Mouse (Mus musculus) hindbrain, embryonic 13.5 days (tissue): ENCODE measurements around the gene Lhfpl2. TPM values are rescaled to one million over a fixed set of nuclear protein-coding genes. Genes with fewer than 3 reads are reported as not detected.

Experiments
- ATAC-seq: fragments of 200-750 bp; cut with Nextera tagmentation; 2 replicates; pipeline ENCODE4 v1.8.0; 2017; ENCODE audit warnings: moderate TSS enrichment; ENCODE audit not compliant: low FRiP score
- H3K27ac ChIP-seq: fragments of 300-500 bp; sonication (generic); 2 replicates; pipeline ENCODE4 v1.5.1; 2015; ENCODE audit warnings: inconsistent platforms, mild to moderate bottlenecking, moderate library complexity
- H3K27me3 ChIP-seq: fragments of 300-500 bp; sonication (generic); 2 replicates; pipeline ENCODE4 v1.6.1; 2015; ENCODE audit warnings: mild to moderate bottlenecking, inconsistent platforms
- H3K36me3 ChIP-seq: fragments of 300-500 bp; sonication (generic); 2 replicates; pipeline ENCODE4 v1.6.1; 2015; ENCODE audit warnings: mild to moderate bottlenecking, inconsistent platforms
- H3K4me1 ChIP-seq: fragments of 300-500 bp; sonication (generic); replicated peaks from 2 replicates; pipeline ENCODE4 v1.6.1; 2015; ENCODE audit warnings: inconsistent platforms
- H3K4me2 ChIP-seq: fragments of 300-500 bp; sonication (generic); 2 replicates; pipeline ENCODE4 v1.6.1; 2015; ENCODE audit warnings: inconsistent platforms, mild to moderate bottlenecking, moderate library complexity
- H3K4me3 ChIP-seq: fragments of 300-500 bp; sonication (generic); 2 replicates; pipeline ENCODE4 v1.5.1; 2015; ENCODE audit warnings: mild to moderate bottlenecking, inconsistent platforms
- H3K9ac ChIP-seq: fragments of 300-500 bp; sonication (generic); 2 replicates; pipeline ENCODE4 v1.6.1; 2015; ENCODE audit warnings: mild to moderate bottlenecking, inconsistent platforms
- H3K9me3 ChIP-seq: fragments of 300-500 bp; sonication (generic); 2 replicates; pipeline ENCODE4 v1.6.1; 2016; ENCODE audit warnings: inconsistent platforms
- WGBS: fragments of 180-500 bp; shearing (Covaris S2); methylation state at CpG from one replicate; pipeline ENCODE4 v1.1.7; 2015; 5-methylcytosine and 5-hydroxymethylcytosine counted together
- polyA plus RNA-seq: library from polyadenylated mRNA; unstranded; fragments of >200 nt; fragmentation: Nextera tagmentation; extraction: Ambion mirVana; gene quantifications from 2 replicates; pipeline ENCODE4 v1.2.1, GENCODE M21; 2015

Lhfpl2 gene
- polyA plus RNA-seq, 1 experiment from 2014 or later: 18.4 TPM

- no peak overlapping the region for H3K27ac ChIP-seq
- no peaks in the 10 kb centered on the region for H3K36me3 ChIP-seq
- ATAC-seq: no peak
- no peak overlapping the region for H3K9ac ChIP-seq
- peaks cover 13% of the 10 kb centered on the region for H3K4me1 ChIP-seq
- H3K4me2 ChIP-seq: no peak overlapping the region
- WGBS: 89% methylated on average over 15 of the region's 15 CpGs
- no peaks in the 10 kb centered on the region for H3K27me3 ChIP-seq
- no peak overlapping the region for H3K4me3 ChIP-seq
- no peaks in the 10 kb centered on the region for H3K9me3 ChIP-seq
Observed at GRCm38 (mm10) chr13:94154512-94155296, 97.1 kb downstream of the Lhfpl2 start.

- H3K4me3 ChIP-seq: no peak overlapping the region
- H3K36me3 ChIP-seq: no peaks in the 10 kb centered on the region
- H3K4me1 ChIP-seq: peaks cover 13% of the 10 kb centered on the region
- H3K27me3 ChIP-seq: no peaks in the 10 kb centered on the region
- H3K27ac ChIP-seq: no peak overlapping the region
- H3K9me3 ChIP-seq: no peaks in the 10 kb centered on the region
- 49% methylated on average over 9 of the region's 9 CpGs for WGBS
- ATAC-seq: peak; percentile 83
- no peak overlapping the region for H3K4me2 ChIP-seq
- H3K9ac ChIP-seq: no peak overlapping the region
Observed at GRCm38 (mm10) chr13:94155657-94156429, 98.2 kb downstream of the Lhfpl2 start.

- no peak overlapping the region for H3K9ac ChIP-seq
- H3K27me3 ChIP-seq: no peaks in the 10 kb centered on the region
- no peak overlapping the region for H3K4me2 ChIP-seq
- no peak for ATAC-seq
- H3K9me3 ChIP-seq: no peaks in the 10 kb centered on the region
- H3K4me3 ChIP-seq: no peak overlapping the region
- 0 out of 2 replicates have a peak overlapping the region, but pooled peaks have one; percentile 9 for H3K27ac ChIP-seq
- no peaks in the 10 kb centered on the region for H3K36me3 ChIP-seq
- whole genome bisulfite sequencing: 63% methylated on average over 6 of the region's 6 CpGs
- peaks cover 13% of the 10 kb centered on the region for H3K4me1 ChIP-seq
Observed at GRCm38 (mm10) chr13:94158864-94159477, 101.4 kb downstream of the Lhfpl2 start.

GRCm38 (mm10) chr13:94159478-94160220, 102.1 kb downstream of the Lhfpl2 start:
- H3K27me3 ChIP-seq: no peaks in the 10 kb centered on the region
- H3K4me1 ChIP-seq: peaks cover 13% of the 10 kb centered on the region
- WGBS: 89% methylated on average over 7 of the region's 7 CpGs
- H3K36me3 ChIP-seq: no peaks in the 10 kb centered on the region
- H3K4me3 ChIP-seq: no peak overlapping the region
- H3K9me3 ChIP-seq: no peaks in the 10 kb centered on the region
- H3K27ac ChIP-seq: no peak overlapping the region
- ATAC-seq: no peak
- no peak overlapping the region for H3K4me2 ChIP-seq
- no peak overlapping the region for H3K9ac ChIP-seq

DNA sequence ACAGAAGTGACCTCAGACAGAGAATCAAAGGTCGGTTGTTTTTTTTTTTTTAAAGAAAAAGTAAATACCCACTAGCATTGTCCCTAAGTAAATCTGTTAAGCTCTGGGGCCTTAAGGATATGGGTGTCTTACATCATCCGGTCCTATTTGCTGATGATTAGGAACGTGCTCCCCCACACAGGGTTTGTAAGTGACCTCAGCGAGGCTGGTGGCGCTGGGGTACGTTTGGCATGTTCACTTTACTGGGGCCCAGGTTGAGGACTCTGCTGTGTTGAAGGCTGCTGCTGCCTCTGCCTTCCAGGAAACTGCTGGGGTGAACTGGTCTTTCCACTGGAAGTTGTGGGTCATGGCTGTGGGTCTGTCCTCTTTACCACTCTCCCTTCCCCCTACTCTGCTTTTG, 106.9 kb downstream of the Lhfpl2 start:
- 0 out of 2 replicates have a peak, but pooled peaks cover 5% of the 10 kb centered on the region for H3K4me1 ChIP-seq
- ATAC-seq: no peak
- H3K27me3 ChIP-seq: 0 out of 2 replicates have a peak, but pooled peaks cover 2% of the 10 kb centered on the region
- no peak overlapping the region for H3K9ac ChIP-seq
- no peaks in the 10 kb centered on the region for H3K9me3 ChIP-seq
- no peaks in the 10 kb centered on the region for H3K36me3 ChIP-seq
- H3K27ac ChIP-seq: no peak overlapping the region
- H3K4me3 ChIP-seq: no peak overlapping the region
- WGBS: 82% methylated on average over 6 of the region's 6 CpGs
- no peak overlapping the region for H3K4me2 ChIP-seq

GRCm38 (mm10) chr13:94168319-94168718, 110.7 kb downstream of the Lhfpl2 start:
- H3K4me2 ChIP-seq: no peak overlapping the region
- WGBS: 85% methylated on average over 5 of the region's 5 CpGs
- H3K36me3 ChIP-seq: no peaks in the 10 kb centered on the region
- H3K27ac ChIP-seq: no peak overlapping the region
- no peak overlapping the region for H3K9ac ChIP-seq
- no peak overlapping the region for H3K4me3 ChIP-seq
- H3K9me3 ChIP-seq: no peaks in the 10 kb centered on the region
- peaks cover 12% of the 10 kb centered on the region for H3K4me1 ChIP-seq
- ATAC-seq: no peak
- peaks cover 22% of the 10 kb centered on the region for H3K27me3 ChIP-seq

- 62% methylated on average over 6 of the region's 6 CpGs for WGBS
- no peak for ATAC-seq
- peaks cover 23% of the 10 kb centered on the region for H3K4me1 ChIP-seq
- H3K36me3 ChIP-seq: no peaks in the 10 kb centered on the region
- no peak overlapping the region for H3K9ac ChIP-seq
- H3K9me3 ChIP-seq: no peaks in the 10 kb centered on the region
- H3K27me3 ChIP-seq: peaks cover 22% of the 10 kb centered on the region
- H3K4me3 ChIP-seq: no peak overlapping the region
- no peak overlapping the region for H3K27ac ChIP-seq
- H3K4me2 ChIP-seq: no peak overlapping the region
Observed at GRCm38 (mm10) chr13:94169325-94169916, 111.8 kb downstream of the Lhfpl2 start.

GRCm38 (mm10) chr13:94171612-94172011, 114.0 kb downstream of the Lhfpl2 start:
- Histone ChIP-seq H3K36me3 (no peaks in the 10 kb centered on the region), H3K27ac (no peak overlapping the region), H3K4me3 (no peak overlapping the region), H3K4me2 (no peak overlapping the region), H3K27me3 (peaks cover 39% of the 10 kb centered on the region), H3K9ac (no peak overlapping the region), H3K9me3 (no peaks in the 10 kb centered on the region), H3K4me1 (peaks cover 36% of the 10 kb centered on the region)
- 45% methylated on average over 5 of the region's 5 CpGs for WGBS
- no peak for ATAC-seq

DNA sequence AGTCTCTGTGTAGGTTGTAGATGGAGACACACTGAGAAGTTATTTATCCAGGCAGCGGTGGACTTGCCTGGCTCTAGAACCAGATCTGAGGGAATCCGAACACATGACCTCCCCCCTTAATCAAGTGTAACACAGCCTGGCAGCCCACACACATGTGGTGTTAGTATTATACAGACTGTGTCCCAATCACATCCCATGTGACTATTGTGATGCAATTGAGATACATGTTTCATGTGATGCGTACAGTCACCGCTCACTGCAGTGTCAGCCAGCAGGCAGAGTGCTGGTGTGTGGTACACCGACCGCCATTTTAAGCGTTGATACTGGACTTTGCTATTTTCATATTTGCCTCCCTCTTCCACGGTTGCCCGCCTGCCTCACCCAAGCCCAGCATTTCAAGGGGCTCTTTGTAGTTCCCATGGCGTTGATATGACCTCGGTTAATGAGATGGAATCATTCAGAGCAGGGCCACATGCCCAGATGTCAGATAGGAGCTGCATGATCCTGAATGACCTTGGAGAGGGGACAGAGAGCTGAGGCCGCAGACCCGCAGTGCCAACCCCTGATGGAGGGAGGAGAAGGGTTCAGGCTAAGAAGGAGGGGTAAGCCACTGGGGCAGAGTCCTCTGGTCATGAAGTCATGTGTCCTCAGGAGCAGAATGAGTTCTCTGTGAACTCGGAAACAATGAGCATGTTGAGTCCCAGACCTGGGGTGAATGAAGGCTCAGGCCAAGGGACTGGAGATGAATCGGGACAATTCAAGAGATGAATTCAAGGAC, 115.1 kb downstream of the Lhfpl2 start:
- no peak overlapping the region for H3K27ac ChIP-seq
- no peak overlapping the region for H3K4me3 ChIP-seq
- H3K36me3 ChIP-seq: no peaks in the 10 kb centered on the region
- peaks cover 36% of the 10 kb centered on the region for H3K4me1 ChIP-seq
- H3K9ac ChIP-seq: no peak overlapping the region
- ATAC-seq: peak; percentile 19; the same call in 1 of the 2 replicates
- H3K27me3 ChIP-seq: peaks cover 43% of the 10 kb centered on the region
- WGBS: 76% methylated on average over 15 of the region's 15 CpGs
- no peaks in the 10 kb centered on the region for H3K9me3 ChIP-seq
- H3K4me2 ChIP-seq: no peak overlapping the region; the same call in 1 of the 2 replicates

- no peaks in the 10 kb centered on the region for H3K9me3 ChIP-seq
- H3K9ac ChIP-seq: peak overlapping the region; percentile 74
- 2% methylated on average over 55 of the region's 55 CpGs for WGBS
- H3K27ac ChIP-seq: no peak overlapping the region
- H3K4me1 ChIP-seq: peaks cover 45% of the 10 kb centered on the region
- peak; percentile 57 for ATAC-seq
- peaks cover 43% of the 10 kb centered on the region for H3K27me3 ChIP-seq
- peak overlapping the region; percentile 51 for H3K4me3 ChIP-seq
- no peaks in the 10 kb centered on the region for H3K36me3 ChIP-seq
- H3K4me2 ChIP-seq: peak overlapping the region; percentile 95
Observed at GRCm38 (mm10) chr13:94173633-94174576, 116.3 kb downstream of the Lhfpl2 start.
